Mouse (Mus musculus) heart, embryonic 10.5 days (tissue): ENCODE measurements around the gene Muc20. TPM values are rescaled to one million over a fixed set of nuclear protein-coding genes. Genes with fewer than 3 reads are reported as not detected.

ENCODE experiments used
- DNase-seq: peaks from one replicate; pipeline ENCODE4 v3.0.0-alpha.2; 2017; ENCODE audit warnings: low spot score
- H3K27ac ChIP-seq: fragments of 300-500 bp; sonication (generic); 2 replicates; pipeline ENCODE4 v1.5.1; 2016; ENCODE audit warnings: mild to moderate bottlenecking
- H3K27me3 ChIP-seq: fragments of 300-500 bp; sonication (generic); 2 replicates; pipeline ENCODE4 v1.6.1; 2016; ENCODE audit warnings: mild to moderate bottlenecking; ENCODE audit not compliant: poor library complexity, insufficient read depth, severe bottlenecking
- H3K36me3 ChIP-seq: fragments of 300-500 bp; sonication (generic); 2 replicates; pipeline ENCODE4 v1.6.1; 2016; ENCODE audit warnings: mild to moderate bottlenecking, moderate library complexity
- H3K4me1 ChIP-seq: fragments of 300-500 bp; sonication (generic); 2 replicates; pipeline ENCODE4 v1.6.1; 2016; ENCODE audit warnings: mild to moderate bottlenecking
- H3K4me3 ChIP-seq: fragments of 300-500 bp; sonication (generic); 2 replicates; pipeline ENCODE4 v1.5.1; 2016; ENCODE audit warnings: mild to moderate bottlenecking, moderate library complexity
- H3K9me3 ChIP-seq: fragments of 300-500 bp; sonication (generic); 2 replicates; pipeline ENCODE4 v1.6.1; 2016; ENCODE audit warnings: mild to moderate bottlenecking, moderate library complexity
- WGBS: fragments of 180-500 bp; shearing (Covaris S2); methylation state at CpG from one replicate; pipeline ENCODE4 v1.1.7; 2016; 5-methylcytosine and 5-hydroxymethylcytosine counted together
- polyA plus RNA-seq: library from polyadenylated mRNA; unstranded; fragments of >200 nt; fragmentation: Nextera tagmentation; extraction: Ambion mirVana; gene quantifications from 2 replicates; pipeline ENCODE4 v1.2.1, GENCODE M21; 2016

Muc20 gene
- polyA plus RNA-seq, 1 experiment from 2014 or later, result 0.19 TPM

DNA sequence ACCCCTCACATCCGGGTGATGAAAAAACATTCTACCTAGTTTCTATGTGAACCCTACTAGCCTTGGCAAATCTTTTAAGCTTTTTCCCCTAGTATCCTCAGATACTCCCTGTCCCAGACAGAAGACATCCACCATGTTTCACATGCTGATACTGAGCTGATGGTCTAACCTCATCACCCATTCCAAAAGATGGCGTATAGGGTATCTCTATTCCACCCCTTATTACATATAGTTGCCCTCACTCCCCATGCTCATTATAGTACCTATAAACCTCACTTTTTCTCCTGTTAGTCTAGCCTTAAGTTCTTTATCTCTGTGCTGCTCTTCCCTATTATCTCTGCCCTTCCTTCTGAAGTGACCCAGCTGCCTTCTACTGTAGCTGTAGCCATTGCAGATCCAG, 61.6 kb downstream of the Muc20 start, which contains the start of gene Muc4:
Gene Muc4, plus strand, starts transcription at position 301 of the 400 bp plus-strand sequence.
- Histone ChIP-seq H3K27me3 (0 out of 2 replicates have a peak, but pooled peaks cover 10% of the 10 kb centered on the region), H3K4me1 (peaks cover 5% of the 10 kb centered on the region; the same call in 1 of the 2 replicates), H3K36me3 (no peaks in the 10 kb centered on the region), H3K4me3 (no peak within 1 kb of the TSS), H3K9me3 (peaks cover 5% of the 10 kb centered on the region; the same call in 1 of the 2 replicates), H3K27ac (no peak within 1 kb of the TSS)
- WGBS, result 80% methylated on average over 2 of the region's 2 CpGs
- DNase-seq, result no peak

DNA sequence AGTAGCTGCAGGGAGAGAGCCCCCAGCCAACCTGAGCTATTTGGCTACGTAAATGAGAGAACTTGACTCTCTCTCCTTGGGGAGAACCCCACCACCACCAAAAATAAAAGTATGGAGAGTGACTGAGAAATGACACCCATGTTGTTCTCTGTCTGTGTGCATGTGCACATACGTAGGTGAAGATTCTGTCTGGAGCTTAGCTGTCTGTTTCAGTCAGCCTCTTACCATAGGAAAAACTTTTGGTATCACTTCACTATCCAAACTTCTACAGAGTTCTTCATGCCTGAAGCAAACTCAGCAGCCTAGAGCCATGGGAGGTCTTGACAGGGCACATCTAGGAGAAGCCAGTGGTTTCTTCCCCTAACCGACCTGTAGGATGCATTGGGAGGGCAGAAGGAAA, 64.0 kb downstream of the Muc20 start:
- no peak overlapping the region for H3K4me3 ChIP-seq
- WGBS, result 69% methylated on average over 3 of the region's 3 CpGs
- DNase-seq, result no peak
- no peaks in the 10 kb centered on the region for H3K36me3 ChIP-seq
- no peak overlapping the region for H3K27ac ChIP-seq
- H3K9me3 ChIP-seq, result peaks cover 5% of the 10 kb centered on the region; the same call in 1 of the 2 replicates
- H3K27me3 ChIP-seq, result 0 out of 2 replicates have a peak, but pooled peaks cover 10% of the 10 kb centered on the region
- peaks cover 5% of the 10 kb centered on the region; the same call in 1 of the 2 replicates for H3K4me1 ChIP-seq

DNA sequence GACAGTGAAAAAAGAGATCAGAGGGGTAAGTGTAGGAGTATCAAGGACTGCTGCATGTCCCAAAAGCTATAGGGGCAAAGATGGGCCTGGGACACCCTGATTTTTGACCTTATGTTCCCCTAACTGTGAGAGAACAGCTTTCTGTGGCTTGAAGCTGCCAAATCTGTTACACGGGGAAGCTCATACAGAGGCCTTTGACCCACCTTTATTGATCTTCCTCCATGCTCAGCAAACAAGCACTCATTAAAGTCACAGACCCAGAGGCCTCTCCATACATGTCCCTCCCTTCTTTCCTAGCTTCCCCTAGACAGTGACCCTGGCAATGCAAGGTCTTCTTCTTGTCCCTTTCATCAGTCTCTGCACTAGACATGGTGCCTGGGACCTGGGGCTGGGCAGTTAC, 68.5 kb downstream of the Muc20 start:
- Histone ChIP-seq H3K36me3 (no peaks in the 10 kb centered on the region), H3K4me1 (no peaks in the 10 kb centered on the region), H3K4me3 (no peak overlapping the region), H3K9me3 (peaks cover 5% of the 10 kb centered on the region; the same call in 1 of the 2 replicates), H3K27me3 (no peaks in the 10 kb centered on the region; the same call in 1 of the 2 replicates), H3K27ac (no peak overlapping the region)
- no peak for DNase-seq
- 73% methylated on average over 1 of the region's 1 CpGs for WGBS

DNA sequence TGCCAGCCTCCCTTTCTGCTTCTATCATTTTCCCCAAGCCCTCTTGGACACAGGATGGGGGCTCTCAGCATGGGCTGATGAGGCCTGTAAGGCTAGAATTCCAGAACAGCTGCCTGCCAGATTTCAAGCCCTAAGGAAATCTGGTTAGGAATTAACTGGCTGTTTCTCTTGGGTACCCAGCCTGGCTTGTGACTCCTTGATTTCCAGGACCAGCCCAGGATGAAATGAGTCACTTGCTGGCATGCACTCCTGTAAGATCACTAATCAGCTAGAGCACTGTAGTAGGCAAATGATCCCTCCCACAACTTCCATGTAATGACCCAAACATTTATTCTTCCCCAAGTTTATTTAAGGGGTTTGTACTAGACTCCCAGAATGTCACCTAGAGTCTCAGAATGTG, 69.0 kb downstream of the Muc20 start:
- Histone ChIP-seq H3K4me1 (peaks cover 2% of the 10 kb centered on the region; the same call in 1 of the 2 replicates), H3K27ac (no peak overlapping the region), H3K4me3 (no peak overlapping the region), H3K27me3 (no peaks in the 10 kb centered on the region; the same call in 1 of the 2 replicates), H3K36me3 (no peaks in the 10 kb centered on the region), H3K9me3 (0 out of 2 replicates have a peak, but pooled peaks cover 2% of the 10 kb centered on the region)
- DNase-seq, result no peak

Other genes with a start within 250 kb of the Muc20 start
- 72.0 and 82.0 TPM in 2 replicates for gene Tfrc, start 188.5 kb downstream of the Muc20 start, polyA plus RNA-seq
- gene Tnk2, start 153.6 kb downstream of the Muc20 start, polyA plus RNA-seq, result 6.5 and 9.2 TPM in 2 replicates
- 0.31 and 0.79 TPM in 2 replicates for gene Muc4, start 61.5 kb downstream of the Muc20 start, polyA plus RNA-seq
- not detected in 2 replicates for gene Smbd1, start 13.0 kb upstream of the Muc20 start, polyA plus RNA-seq
- 122 and 149 TPM in 2 replicates for gene Fyttd1, start 80.1 kb upstream of the Muc20 start, polyA plus RNA-seq
- 23.5 and 34.5 TPM in 2 replicates for gene Rubcn, start 80.3 kb upstream of the Muc20 start, polyA plus RNA-seq
- 23.7 and 26.6 TPM in 2 replicates for gene Lrch3, start 116.7 kb upstream of the Muc20 start, polyA plus RNA-seq